Comparison of ENCODE assay signal across 8 mouse cellular contexts in genomic region chr1:192853988-192854818, GRCm38 (mm10). TPM values are rescaled to one million over a fixed set of nuclear protein-coding genes. Genes with fewer than 3 reads are reported as not detected.
DNase-seq lines count a peak whose midpoint lies in the region; ATAC-seq lines count a peak whose summit lies in the region.

No protein-coding gene starts in this region.

- peak overlapping the region; percentile 96 for H3K27ac ChIP-seq in lung, embryonic 16.5 days (ENCODE audit: low read length)
- peak overlapping the region; percentile 99 for H3K27ac ChIP-seq in embryonic facial prominence, embryonic 15.5 days (replicated peaks)
- peak overlapping the region; percentile 88 for H3K27ac ChIP-seq in intestine, embryonic 14.5 days (ENCODE audit: low read depth)
- H3K27ac ChIP-seq in neural tube, embryonic 14.5 days (ENCODE audit: low read depth, low read length) = peak overlapping the region; percentile 98

- peak overlapping the region; percentile 82 for H3K4me3 ChIP-seq in lung, embryonic 16.5 days (ENCODE audit: low read length)
- peak overlapping the region; percentile 87 for H3K4me3 ChIP-seq in embryonic facial prominence, embryonic 15.5 days (replicated peaks)
- peak overlapping the region; percentile 76 for H3K4me3 ChIP-seq in intestine, embryonic 14.5 days (ENCODE audit: low read depth, low read length)
- H3K4me3 ChIP-seq in neural tube, embryonic 14.5 days (ENCODE audit: low read depth, low read length) = peak overlapping the region; percentile 89

- 6% methylated on average over 19 of the region's 19 CpGs for WGBS in lung, embryonic 16.5 days
- WGBS in embryonic facial prominence, embryonic 15.5 days = 3% methylated on average over 19 of the region's 19 CpGs
- 6% methylated on average over 19 of the region's 19 CpGs for WGBS in intestine, embryonic 14.5 days
- 1% methylated on average over 19 of the region's 19 CpGs for WGBS in neural tube, embryonic 14.5 days

- H3K4me2 ChIP-seq in lung, embryonic 16.5 days (ENCODE audit: low read depth, low read length) = peak overlapping the region; percentile 87
- peak overlapping the region; percentile 70 for H3K4me2 ChIP-seq in embryonic facial prominence, embryonic 15.5 days (replicated peaks)
- peak overlapping the region; percentile 66 for H3K4me2 ChIP-seq in intestine, embryonic 14.5 days (ENCODE audit: low read length)
- H3K4me2 ChIP-seq in neural tube, embryonic 14.5 days (ENCODE audit: low read depth, low read length) = peak overlapping the region; percentile 80

- peaks cover 47% of the 10 kb centered on the region for H3K4me1 ChIP-seq in lung, embryonic 16.5 days (replicated peaks; ENCODE audit: control insufficient read depth, insufficient read depth, low read length)
- H3K4me1 ChIP-seq in embryonic facial prominence, embryonic 15.5 days = peaks cover 69% of the 10 kb centered on the region
- peaks cover 54% of the 10 kb centered on the region for H3K4me1 ChIP-seq in intestine, embryonic 14.5 days (replicated peaks; ENCODE audit: control insufficient read depth, insufficient read depth, low read length)
- H3K4me1 ChIP-seq in neural tube, embryonic 14.5 days (ENCODE audit: control insufficient read depth, insufficient read depth, low read length) = peaks cover 37% of the 10 kb centered on the region

- H3K36me3 ChIP-seq in lung, embryonic 16.5 days (ENCODE audit: control insufficient read depth, insufficient read depth, low read length) = peaks cover 3% of the 10 kb centered on the region
- peaks cover 12% of the 10 kb centered on the region for H3K36me3 ChIP-seq in embryonic facial prominence, embryonic 15.5 days
- H3K36me3 ChIP-seq in intestine, embryonic 14.5 days (ENCODE audit: control insufficient read depth, insufficient read depth, low read length) = peaks cover under 1% of the 10 kb centered on the region; the same call in 1 of the 2 replicates
- peaks cover 6% of the 10 kb centered on the region; the same call in 1 of the 2 replicates for H3K36me3 ChIP-seq in neural tube, embryonic 14.5 days (ENCODE audit: control insufficient read depth, insufficient read depth, low read length)

- H3K27me3 ChIP-seq in lung, embryonic 16.5 days (ENCODE audit: control insufficient read depth, insufficient read depth, low read depth, low read length) = peaks cover 3% of the 10 kb centered on the region; the same call in 1 of the 2 replicates
- H3K27me3 ChIP-seq in embryonic facial prominence, embryonic 15.5 days = 0 out of 2 replicates have a peak, but pooled peaks cover 5% of the 10 kb centered on the region
- no peaks in the 10 kb centered on the region for H3K27me3 ChIP-seq in intestine, embryonic 14.5 days (replicated peaks; ENCODE audit: control insufficient read depth, insufficient read depth, low read length)
- peaks cover 5% of the 10 kb centered on the region; the same call in 1 of the 2 replicates for H3K27me3 ChIP-seq in neural tube, embryonic 14.5 days (ENCODE audit: control insufficient read depth, insufficient read depth, low read length)

- DNase-seq in lung, adult 18-20 months = no peak
- DNase-seq in intestine, embryonic 14.5 days (ENCODE audit: low spot score) = peak; percentile 69
- no peak for DNase-seq in embryo, embryonic 9.5 days (ENCODE audit: extremely low spot score)
- no peak for DNase-seq in layer of hippocampus, adult 18-20 months (ENCODE audit: low spot score in 2 of 2)
- no peak for DNase-seq in layer of hippocampus, postnatal 25 days (ENCODE audit: extremely low spot score in 1 of 2, low spot score in 1 of 2)

- H3K9ac ChIP-seq in lung, embryonic 16.5 days (ENCODE audit: low read length) = peak overlapping the region; percentile 87
- H3K9ac ChIP-seq in embryonic facial prominence, embryonic 15.5 days = peak overlapping the region; percentile 90
- peak overlapping the region; percentile 96 for H3K9ac ChIP-seq in intestine, embryonic 14.5 days (ENCODE audit: low read length)
- H3K9ac ChIP-seq in neural tube, embryonic 14.5 days (replicated peaks; ENCODE audit: low read depth, low read length) = peak overlapping the region; percentile 95

- H3K9me3 ChIP-seq in lung, embryonic 16.5 days (ENCODE audit: control insufficient read depth, low read length) = no peaks in the 10 kb centered on the region
- H3K9me3 ChIP-seq in embryonic facial prominence, embryonic 15.5 days (replicated peaks) = no peaks in the 10 kb centered on the region
- H3K9me3 ChIP-seq in intestine, embryonic 14.5 days (ENCODE audit: control insufficient read depth, low read length) = no peaks in the 10 kb centered on the region
- H3K9me3 ChIP-seq in neural tube, embryonic 14.5 days (ENCODE audit: control insufficient read depth, low read length) = no peaks in the 10 kb centered on the region

- ATAC-seq in lung, embryonic 16.5 days (ENCODE audit: low read depth) = peak; percentile 0; the same call in 1 of the 2 replicates
- ATAC-seq in embryonic facial prominence, embryonic 15.5 days (ENCODE audit: insufficient number of reproducible peaks, low FRiP score, low TSS enrichment, low read depth) = no peak
- ATAC-seq in intestine, embryonic 14.5 days (replicated peaks; ENCODE audit: low FRiP score, low TSS enrichment, low read depth) = no peak
- ATAC-seq in neural tube, embryonic 14.5 days (ENCODE audit: low read depth) = no peak

RNA-seq across cellular contexts. Expression of gene Sertad4, which starts 1.4 kb away (rescaled TPM):
- polyA plus RNA-seq in lung, embryonic 16.5 days (2015; fragmentation: Nextera tagmentation; extraction: Ambion mirVana) = 6.1 and 9.4 TPM in 2 replicates
- polyA plus RNA-seq in embryonic facial prominence, embryonic 15.5 days (2015; fragmentation: Nextera tagmentation; extraction: Ambion mirVana) = 58.0 and 63.4 TPM in 2 replicates
- 20.2 and 20.7 TPM in 2 replicates for polyA plus RNA-seq in intestine, embryonic 14.5 days (2014; fragmentation: Nextera tagmentation; extraction: Ambion mirVana)
- 24.5 and 29.2 TPM in 2 replicates for polyA plus RNA-seq in neural tube, embryonic 14.5 days (2014; fragmentation: Nextera tagmentation; extraction: Ambion mirVana)
- 10 to 100 TPM; 12.8 to 13.5 TPM for total RNA-seq in layer of hippocampus, adult 18-20 months (2021)
- total RNA-seq in layer of hippocampus, postnatal 25 days (2021) = 10 to 100 TPM; 14.5 to 19.5 TPM
